9 mouse cellular contexts compared by ENCODE assay signal in genomic region chr4:57139433-57139832, GRCm38 (mm10). TPM values are rescaled to one million over a fixed set of nuclear protein-coding genes. Genes with fewer than 3 reads are reported as not detected.
DNase-seq lines count a peak whose midpoint lies in the region; ATAC-seq and TF ChIP-seq lines count a peak whose summit lies in the region.
"Had no signal": no experiment of that assay in that cellular context is flagged by ENCODE, and none has a peak within 500 bp of the region (broad histone marks: within the 10 kb centered on the region; RNA-seq: fewer than 3 reads in every experiment).

No protein-coding gene starts in this region.

- H3K4me1 ChIP-seq in kidney, embryonic 14.5 days (ENCODE audit: control insufficient read depth, insufficient read depth, low read length): peaks cover 31% of the 10 kb centered on the region
- H3K4me1 ChIP-seq in embryonic facial prominence, embryonic 15.5 days: peaks cover 46% of the 10 kb centered on the region
- H3K4me1 ChIP-seq in hindbrain, embryonic 13.5 days (replicated peaks): peaks cover 43% of the 10 kb centered on the region

- H3K79me2 ChIP-seq in myocyte (ENCODE audit: control insufficient read depth, insufficient read depth): no peaks in the 10 kb centered on the region

- TF ChIP-seq POLR2A in myocyte (IDR thresholded peaks at IDR 0.05; ENCODE audit: insufficient read length, low read depth): no peak

- POLR2A ChIA-PET in Patski (lab: Charles Lee): no interaction called here

- no peaks in the 10 kb centered on the region for H3K9me3 ChIP-seq in kidney, embryonic 14.5 days (ENCODE audit: control insufficient read depth, low read length)
- H3K9me3 ChIP-seq in embryonic facial prominence, embryonic 15.5 days (replicated peaks): no peaks in the 10 kb centered on the region
- no peaks in the 10 kb centered on the region for H3K9me3 ChIP-seq in hindbrain, embryonic 13.5 days

- H3K9ac ChIP-seq in kidney, embryonic 14.5 days (ENCODE audit: low read depth, low read length): no peak overlapping the region
- no peak overlapping the region for H3K9ac ChIP-seq in embryonic facial prominence, embryonic 15.5 days
- H3K9ac ChIP-seq in hindbrain, embryonic 13.5 days: no peak overlapping the region
- H3K9ac ChIP-seq: liver, embryonic 14.5 days had no signal

- H3ac ChIP-seq in myocyte (ENCODE audit: control insufficient read depth, insufficient read length): no peak overlapping the region

- DNase-seq in kidney, adult 18-20 months: peak; percentile 64
- peak; percentile 31 for DNase-seq in Patski (ENCODE audit: low read depth, low spot score)
- DNase-seq in kidney, adult 9 months: peak; percentile 62
- no peak for DNase-seq in embryo, embryonic 10.5 days (ENCODE audit: low spot score)

- no peak overlapping the region for H3K4me3 ChIP-seq in kidney, embryonic 14.5 days (ENCODE audit: low read length)
- H3K4me3 ChIP-seq in embryonic facial prominence, embryonic 15.5 days (replicated peaks): no peak overlapping the region
- no peak overlapping the region for H3K4me3 ChIP-seq in myocyte
- H3K4me3 ChIP-seq in hindbrain, embryonic 13.5 days: no peak overlapping the region

- no peaks in the 10 kb centered on the region for H3K36me3 ChIP-seq in kidney, embryonic 14.5 days (ENCODE audit: control insufficient read depth, insufficient read depth, low read length)
- no peaks in the 10 kb centered on the region for H3K36me3 ChIP-seq in embryonic facial prominence, embryonic 15.5 days
- no peaks in the 10 kb centered on the region for H3K36me3 ChIP-seq in myocyte (ENCODE audit: control insufficient read depth, insufficient read depth)
- H3K36me3 ChIP-seq in hindbrain, embryonic 13.5 days: no peaks in the 10 kb centered on the region

- WGBS in kidney, embryonic 14.5 days: 72% methylated on average over 10 of the region's 10 CpGs
- WGBS in embryonic facial prominence, embryonic 15.5 days: 55% methylated on average over 10 of the region's 10 CpGs
- WGBS in hindbrain, embryonic 13.5 days: 61% methylated on average over 10 of the region's 10 CpGs

- CTCF ChIA-PET in Patski (lab: Charles Lee): no interaction called here

- ATAC-seq in kidney, embryonic 14.5 days (ENCODE audit: low FRiP score, low TSS enrichment): no peak
- ATAC-seq in Patski: no peak
- peak; percentile 49 for ATAC-seq in embryonic facial prominence, embryonic 15.5 days (ENCODE audit: insufficient number of reproducible peaks, low FRiP score, low TSS enrichment, low read depth)
- no peak for ATAC-seq in hindbrain, embryonic 13.5 days (ENCODE audit: low FRiP score)

- peaks cover 22% of the 10 kb centered on the region for H3K27me3 ChIP-seq in kidney, embryonic 14.5 days (ENCODE audit: control insufficient read depth, insufficient read depth, low read length)
- H3K27me3 ChIP-seq in Patski (peaks cover 6% of the 10 kb centered on the region), myocyte (ENCODE audit: control insufficient read depth, insufficient read depth, insufficient read length) (peaks cover 31% of the 10 kb centered on the region)
- H3K27me3 ChIP-seq in embryonic facial prominence, embryonic 15.5 days: peaks cover 16% of the 10 kb centered on the region
- H3K27me3 ChIP-seq in hindbrain, embryonic 13.5 days: peaks cover 46% of the 10 kb centered on the region

- no peak for TF ChIP-seq CTCF in Patski (IDR thresholded peaks at IDR 0.05)

- H3K27ac ChIP-seq in kidney, embryonic 14.5 days (ENCODE audit: low read depth, low read length): no peak overlapping the region
- H3K27ac ChIP-seq in embryonic facial prominence, embryonic 15.5 days (replicated peaks): 0 out of 2 replicates have a peak overlapping the region, but pooled peaks have one; percentile 51
- no peak overlapping the region for H3K27ac ChIP-seq in hindbrain, embryonic 13.5 days
- H3K27ac ChIP-seq: liver, embryonic 14.5 days had no signal

- H3K4me2 ChIP-seq in kidney, embryonic 14.5 days (replicated peaks; ENCODE audit: low read depth, low read length): no peak overlapping the region
- H3K4me2 ChIP-seq in embryonic facial prominence, embryonic 15.5 days (replicated peaks): peak overlapping the region; percentile 10
- H3K4me2 ChIP-seq in myocyte (ENCODE audit: low read depth): peak overlapping the region; percentile 49
- H3K4me2 ChIP-seq in hindbrain, embryonic 13.5 days: no peak overlapping the region

- in situ Hi-C loops in Patski (cut with MboI; ENCODE audit: low pct_unique_long_range_greater_than_20kb): no loop called here

TF ChIP-seq in myocyte, 11 proteins besides CTCF, POLR2A, EP300 and RAD21:
- TF ChIP-seq TCF12 (IDR thresholded peaks at IDR 0.05; ENCODE audit: insufficient read depth, poor library complexity, severe bottlenecking): no peak
- no peak for TF ChIP-seq MAX (IDR thresholded peaks at IDR 0.05; ENCODE audit: low read depth)
- no peak for TF ChIP-seq SRF (IDR thresholded peaks at IDR 0.05; ENCODE audit: control insufficient read depth, insufficient read length, low read depth)
- no peak for TF ChIP-seq REST (IDR thresholded peaks at IDR 0.05; ENCODE audit: insufficient read depth, insufficient read length)
- no peak for TF ChIP-seq MYOD1 (IDR thresholded peaks at IDR 0.05; ENCODE audit: control insufficient read depth in 1 of 3, insufficient read length in 2 of 3, low read depth in 2 of 3)
- no peak for TF ChIP-seq TCF3 (IDR thresholded peaks at IDR 0.05; ENCODE audit: insufficient read length, low read depth)
- TF ChIP-seq POLR2AphosphoS2 (IDR thresholded peaks at IDR 0.05; ENCODE audit: insufficient read length, low read depth): no peak
- TF ChIP-seq E2F4 (IDR thresholded peaks at IDR 0.05; ENCODE audit: insufficient read depth): no peak
- TF ChIP-seq CEBPB (IDR thresholded peaks at IDR 0.05; ENCODE audit: insufficient read depth, poor library complexity, severe bottlenecking): no peak
- no peak for TF ChIP-seq MYOG (IDR thresholded peaks at IDR 0.05; ENCODE audit: control insufficient read depth in 1 of 3, insufficient read depth in 1 of 3, insufficient read length in 2 of 3, low read depth in 2 of 3)
- no peak for TF ChIP-seq USF1 (IDR thresholded peaks at IDR 0.05; ENCODE audit: low read depth)

RNA-seq across cellular contexts. Expression of gene Epb41l4b, which starts 3.8 kb away (rescaled TPM):
- 2.3 and 2.9 TPM in 2 replicates for polyA plus RNA-seq in kidney, embryonic 14.5 days (2014; fragmentation: Nextera tagmentation; extraction: Ambion mirVana)
- polyA plus RNA-seq in Patski (2021) (0.22 TPM), myocyte (2012; fragmentation: generic; extraction: Trizol) (0.31 TPM)
- polyA plus RNA-seq in embryonic facial prominence, embryonic 15.5 days (2015; fragmentation: Nextera tagmentation; extraction: Ambion mirVana): 5.2 and 5.4 TPM in 2 replicates
- 1.7 and 2.1 TPM in 2 replicates for polyA plus RNA-seq in hindbrain, embryonic 13.5 days (2015; fragmentation: Nextera tagmentation; extraction: Ambion mirVana)

Comparison
In these comparisons a context has a peak if more than half of its experiments do, and no peak if none do; other contexts are left out.
1. H3K4me2 ChIP-seq: peak in embryonic facial prominence, embryonic 15.5 days (single experiment) and myocyte (single experiment); none in kidney, embryonic 14.5 days (single experiment) and hindbrain, embryonic 13.5 days (single experiment).